Mouse (Mus musculus): Measurements from ENCODE around the gene Kxd1. TPM values are rescaled to one million over a fixed set of nuclear protein-coding genes. Genes with fewer than 3 reads are reported as not detected.

Kxd1 gene
- polyA plus RNA-seq, 1 experiment: 40.2 TPM

GRCm38 (mm10) chr8:70507027-70507393, 20.7 kb downstream of the Kxd1 start:
- peak overlapping the region; percentile 95 for H3K4me3 ChIP-seq (replicated peaks)
- no peaks in the 10 kb centered on the region for H3K9me3 ChIP-seq
- peaks cover 79% of the 10 kb centered on the region for H3K4me1 ChIP-seq
- H3K27me3 ChIP-seq (replicated peaks): peaks cover 6% of the 10 kb centered on the region
- peaks cover 46% of the 10 kb centered on the region for H3K36me3 ChIP-seq (replicated peaks; ENCODE audit: low read length)
- TF ChIP-seq FLI1 (IDR thresholded peaks at IDR 0.05; ENCODE audit: low read length) (no peak), GATA1 (IDR thresholded peaks at IDR 0.05; ENCODE audit: borderline replicate concordance, low read length) (no peak)

GRCm38 (mm10) chr8:70506328-70507026, 21.3 kb downstream of the Kxd1 start, which contains the start of gene Rex1bd:
Rex1bd (minus strand) TSS chr8:70506752.
- Histone ChIP-seq H3K27me3 (replicated peaks) (peaks cover 12% of the 10 kb centered on the region), H3K4me1 (peaks cover 79% of the 10 kb centered on the region), H3K9me3 (no peaks in the 10 kb centered on the region), H3K4me3 (replicated peaks) (peak within 1 kb of the TSS; percentile 95), H3K36me3 (replicated peaks; ENCODE audit: low read length) (peaks cover 42% of the 10 kb centered on the region)
- TF ChIP-seq GATA1 (IDR thresholded peaks at IDR 0.05; ENCODE audit: borderline replicate concordance, low read length) (no peak), FLI1 (IDR thresholded peaks at IDR 0.05; ENCODE audit: low read length) (no peak)

GRCm38 (mm10) chr8:70505698-70506327, 21.9 kb downstream of the Kxd1 start:
- H3K9me3 ChIP-seq: no peaks in the 10 kb centered on the region
- peaks cover 82% of the 10 kb centered on the region for H3K4me1 ChIP-seq
- peak overlapping the region; percentile 95 for H3K4me3 ChIP-seq (replicated peaks)
- H3K36me3 ChIP-seq (replicated peaks; ENCODE audit: low read length): peaks cover 42% of the 10 kb centered on the region
- TF ChIP-seq GATA1 (IDR thresholded peaks at IDR 0.05; ENCODE audit: borderline replicate concordance, low read length) (no peak), FLI1 (IDR thresholded peaks at IDR 0.05; ENCODE audit: low read length) (no peak)
- H3K27me3 ChIP-seq (replicated peaks): peaks cover 18% of the 10 kb centered on the region

- peaks cover 92% of the 10 kb centered on the region for H3K4me1 ChIP-seq
- peaks cover 28% of the 10 kb centered on the region for H3K27me3 ChIP-seq (replicated peaks)
- peak overlapping the region; percentile 20 for H3K4me3 ChIP-seq (replicated peaks)
- H3K9me3 ChIP-seq: no peaks in the 10 kb centered on the region
- H3K36me3 ChIP-seq (replicated peaks; ENCODE audit: low read length): peaks cover 42% of the 10 kb centered on the region
- TF ChIP-seq FLI1 (IDR thresholded peaks at IDR 0.05; ENCODE audit: low read length): no peak
- no peak for TF ChIP-seq GATA1 (IDR thresholded peaks at IDR 0.05; ENCODE audit: borderline replicate concordance, low read length)
These were observed 22.9 kb downstream of the Kxd1 start for GRCm38 (mm10) chr8:70504851-70505250.

GRCm38 (mm10) chr8:70504291-70504716, 23.5 kb downstream of the Kxd1 start:
- no peak overlapping the region for H3K4me3 ChIP-seq (replicated peaks)
- peaks cover 33% of the 10 kb centered on the region for H3K27me3 ChIP-seq (replicated peaks)
- peaks cover 41% of the 10 kb centered on the region for H3K36me3 ChIP-seq (replicated peaks; ENCODE audit: low read length)
- H3K9me3 ChIP-seq: no peaks in the 10 kb centered on the region
- TF ChIP-seq FLI1 (IDR thresholded peaks at IDR 0.05; ENCODE audit: low read length) (no peak), GATA1 (IDR thresholded peaks at IDR 0.05; ENCODE audit: borderline replicate concordance, low read length) (no peak)
- H3K4me1 ChIP-seq: peaks cover 93% of the 10 kb centered on the region

GRCm38 (mm10) chr8:70503062-70503750, 24.6 kb downstream of the Kxd1 start:
- no peaks in the 10 kb centered on the region for H3K9me3 ChIP-seq
- H3K36me3 ChIP-seq (replicated peaks; ENCODE audit: low read length): peaks cover 31% of the 10 kb centered on the region
- H3K4me1 ChIP-seq: peaks cover 87% of the 10 kb centered on the region
- TF ChIP-seq FLI1 (IDR thresholded peaks at IDR 0.05; ENCODE audit: low read length) (no peak), GATA1 (IDR thresholded peaks at IDR 0.05; ENCODE audit: borderline replicate concordance, low read length) (no peak)
- H3K27me3 ChIP-seq (replicated peaks): peaks cover 44% of the 10 kb centered on the region
- no peak overlapping the region for H3K4me3 ChIP-seq (replicated peaks)

GRCm38 (mm10) chr8:70502540-70502939, 25.2 kb downstream of the Kxd1 start:
- Histone ChIP-seq H3K36me3 (replicated peaks; ENCODE audit: low read length) (peaks cover 25% of the 10 kb centered on the region), H3K4me1 (peaks cover 80% of the 10 kb centered on the region), H3K9me3 (no peaks in the 10 kb centered on the region), H3K4me3 (replicated peaks) (no peak overlapping the region), H3K27me3 (replicated peaks) (peaks cover 50% of the 10 kb centered on the region)
- no peak for TF ChIP-seq FLI1 (IDR thresholded peaks at IDR 0.05; ENCODE audit: low read length)
- no peak for TF ChIP-seq GATA1 (IDR thresholded peaks at IDR 0.05; ENCODE audit: borderline replicate concordance, low read length)

GRCm38 (mm10) chr8:70501820-70502529, 25.8 kb downstream of the Kxd1 start:
- peaks cover 21% of the 10 kb centered on the region for H3K36me3 ChIP-seq (replicated peaks; ENCODE audit: low read length)
- H3K4me3 ChIP-seq (replicated peaks): no peak overlapping the region
- TF ChIP-seq FLI1 (IDR thresholded peaks at IDR 0.05; ENCODE audit: low read length): no peak
- TF ChIP-seq GATA1 (IDR thresholded peaks at IDR 0.05; ENCODE audit: borderline replicate concordance, low read length): no peak
- H3K9me3 ChIP-seq: no peaks in the 10 kb centered on the region
- peaks cover 56% of the 10 kb centered on the region for H3K27me3 ChIP-seq (replicated peaks)
- H3K4me1 ChIP-seq: peaks cover 74% of the 10 kb centered on the region

Measured in megakaryocyte, embryonic 14.5 days (primary cell).